Mouse (Mus musculus) erythroblast, embryonic 14.5 days (primary cell): Measurements from ENCODE around the gene Mettl7a1.

ENCODE experiments used
- GATA1 ChIP-seq: IDR thresholded peaks from 2 replicates; pipeline ENCODE4 v1.6.1; 2012; ENCODE audit warnings: low read length, inconsistent platforms, mixed read lengths
- TAL1 ChIP-seq: IDR thresholded peaks from 3 replicates; pipeline ENCODE4 v1.6.1; 2012; ENCODE audit warnings: low read length, inconsistent platforms, mixed read lengths

DNA sequence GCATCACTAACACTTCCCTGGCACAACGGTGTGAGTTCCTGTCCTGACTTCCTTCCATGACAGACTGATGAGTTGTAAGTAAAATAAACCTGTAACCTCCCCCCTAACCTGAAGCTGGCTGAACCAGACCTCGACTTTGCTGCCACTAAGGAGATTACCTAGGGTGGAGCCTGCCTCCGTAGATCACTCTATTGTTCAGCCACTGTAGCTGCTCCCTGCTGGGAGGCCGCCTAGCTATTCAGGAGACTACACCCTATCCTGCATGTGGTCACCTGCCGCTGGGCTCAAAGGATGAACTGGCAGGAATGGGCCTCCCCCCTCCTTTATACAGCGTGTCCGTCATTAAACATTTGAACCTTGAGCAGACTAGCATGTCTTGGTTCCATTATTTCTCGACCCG is 34.2 kb upstream of the Mettl7a1 start:
- no peak for TF ChIP-seq GATA1
- TF ChIP-seq TAL1 = no peak
